Mouse (Mus musculus) limb, embryonic 11.5 days (tissue): ENCODE measurements around the gene Trim25. TPM values are rescaled to one million over a fixed set of nuclear protein-coding genes. Genes with fewer than 3 reads are reported as not detected.

Experiments
- ATAC-seq: fragments of 200-750 bp; cut with Nextera tagmentation; 2 replicates; pipeline ENCODE4 v1.8.0; 2017; ENCODE audit warnings: low read depth; ENCODE audit not compliant: insufficient number of reproducible peaks, low FRiP score, low TSS enrichment
- DNase-seq: peaks from one replicate; pipeline ENCODE4 v3.0.0-alpha.2; 2015; ENCODE audit warnings: low spot score
- H3K27ac ChIP-seq: fragments of 300-500 bp; sonication (generic); replicated peaks from 2 replicates; pipeline ENCODE4 v1.5.1; 2014; ENCODE audit warnings: low read depth, mild to moderate bottlenecking, low read length
- H3K27me3 ChIP-seq: fragments of 300-500 bp; sonication (generic); 2 replicates; pipeline ENCODE4 v1.6.1; 2014; ENCODE audit warnings: mild to moderate bottlenecking, low read length, mixed read lengths; ENCODE audit not compliant: control insufficient read depth, insufficient read depth
- H3K36me3 ChIP-seq: fragments of 300-500 bp; sonication (generic); 2 replicates; pipeline ENCODE4 v1.6.1; 2014; ENCODE audit warnings: mild to moderate bottlenecking, low read length, moderate library complexity, mixed read lengths; ENCODE audit not compliant: control insufficient read depth, insufficient read depth
- H3K4me1 ChIP-seq: fragments of 300-500 bp; sonication (generic); 2 replicates; pipeline ENCODE4 v1.6.1; 2014; ENCODE audit warnings: low read length, mixed read lengths; ENCODE audit not compliant: control insufficient read depth, insufficient read depth
- H3K4me2 ChIP-seq: fragments of 300-500 bp; sonication (generic); 2 replicates; pipeline ENCODE4 v1.6.1; 2014; ENCODE audit warnings: low read depth, mild to moderate bottlenecking, moderate library complexity; ENCODE audit not compliant: severe bottlenecking
- H3K4me3 ChIP-seq: fragments of 300-500 bp; sonication (generic); 2 replicates; pipeline ENCODE4 v1.5.1; 2014; ENCODE audit warnings: low read depth, low read length
- H3K9ac ChIP-seq: fragments of 300-500 bp; sonication (generic); 2 replicates; pipeline ENCODE4 v1.6.1; 2014; ENCODE audit warnings: mild to moderate bottlenecking, low read length
- H3K9me3 ChIP-seq: fragments of 300-500 bp; sonication (generic); 2 replicates; pipeline ENCODE4 v1.6.1; 2016; ENCODE audit warnings: low read length; ENCODE audit not compliant: control insufficient read depth
- WGBS: fragments of 180-500 bp; shearing (Covaris S2); extraction: QIAGEN DNeasy Blood & Tissue Kit; methylation state at CpG from one replicate; pipeline ENCODE4 v1.1.7; 2014; 5-methylcytosine and 5-hydroxymethylcytosine counted together
- polyA plus RNA-seq: library from polyadenylated mRNA; unstranded; fragments of >200 nt; fragmentation: Nextera tagmentation; extraction: Ambion mirVana; gene quantifications from 2 replicates; pipeline ENCODE4 v1.2.1, GENCODE M21; 2014

Gene Trim25
- polyA plus RNA-seq, 1 experiment from 2014 or later: 2.3 TPM

GRCm38 (mm10) chr11:89005473-89005872, 6.3 kb downstream of the Trim25 start:
- DNase-seq (no peak), ATAC-seq (no peak)
- H3K4me2 ChIP-seq: no peak overlapping the region
- H3K4me3 ChIP-seq: no peak overlapping the region
- no peak overlapping the region for H3K9ac ChIP-seq
- H3K36me3 ChIP-seq: no peaks in the 10 kb centered on the region
- H3K27ac ChIP-seq: no peak overlapping the region
- H3K4me1 ChIP-seq: peaks cover 3% of the 10 kb centered on the region; the same call in 1 of the 2 replicates
- no peaks in the 10 kb centered on the region for H3K27me3 ChIP-seq
- 53% methylated on average over 5 of the region's 5 CpGs for WGBS
- H3K9me3 ChIP-seq: no peaks in the 10 kb centered on the region

- DNase-seq (no peak), ATAC-seq (no peak)
- H3K9me3 ChIP-seq: no peaks in the 10 kb centered on the region
- no peak overlapping the region for H3K27ac ChIP-seq
- no peak overlapping the region for H3K9ac ChIP-seq
- H3K4me3 ChIP-seq: no peak overlapping the region
- no peaks in the 10 kb centered on the region for H3K27me3 ChIP-seq
- no peak overlapping the region for H3K4me2 ChIP-seq
- peaks cover 3% of the 10 kb centered on the region; the same call in 1 of the 2 replicates for H3K4me1 ChIP-seq
- peaks cover 2% of the 10 kb centered on the region; the same call in 1 of the 2 replicates for H3K36me3 ChIP-seq
Observed at GRCm38 (mm10) chr11:89006404-89006803, 7.2 kb downstream of the Trim25 start.

- peaks cover 3% of the 10 kb centered on the region; the same call in 1 of the 2 replicates for H3K4me1 ChIP-seq
- ATAC-seq (no peak), DNase-seq (no peak)
- H3K9me3 ChIP-seq: no peaks in the 10 kb centered on the region
- whole genome bisulfite sequencing: 89% methylated on average over 3 of the region's 3 CpGs
- H3K36me3 ChIP-seq: peaks cover 2% of the 10 kb centered on the region; the same call in 1 of the 2 replicates
- H3K9ac ChIP-seq: no peak overlapping the region
- no peak overlapping the region for H3K4me3 ChIP-seq
- no peak overlapping the region for H3K4me2 ChIP-seq
- no peak overlapping the region for H3K27ac ChIP-seq
- H3K27me3 ChIP-seq: no peaks in the 10 kb centered on the region
Observed at GRCm38 (mm10) chr11:89007582-89007981, 8.4 kb downstream of the Trim25 start.

GRCm38 (mm10) chr11:89009066-89009465, 9.9 kb downstream of the Trim25 start:
- no peaks in the 10 kb centered on the region for H3K27me3 ChIP-seq
- WGBS: 88% methylated on average over 9 of the region's 9 CpGs
- H3K9me3 ChIP-seq: no peaks in the 10 kb centered on the region
- no peak overlapping the region for H3K4me2 ChIP-seq
- H3K27ac ChIP-seq: no peak overlapping the region
- DNase-seq (no peak), ATAC-seq (no peak)
- H3K9ac ChIP-seq: no peak overlapping the region
- no peaks in the 10 kb centered on the region for H3K4me1 ChIP-seq
- H3K36me3 ChIP-seq: peaks cover 2% of the 10 kb centered on the region; the same call in 1 of the 2 replicates
- no peak overlapping the region for H3K4me3 ChIP-seq

GRCm38 (mm10) chr11:89009496-89009895, 10.3 kb downstream of the Trim25 start:
- no peak for DNase-seq
- H3K27me3 ChIP-seq: no peaks in the 10 kb centered on the region
- H3K36me3 ChIP-seq: peaks cover 2% of the 10 kb centered on the region; the same call in 1 of the 2 replicates
- H3K4me3 ChIP-seq: no peak overlapping the region
- ATAC-seq: no peak
- H3K4me2 ChIP-seq: no peak overlapping the region
- no peak overlapping the region for H3K27ac ChIP-seq
- H3K9ac ChIP-seq: no peak overlapping the region
- H3K4me1 ChIP-seq: no peaks in the 10 kb centered on the region
- no peaks in the 10 kb centered on the region for H3K9me3 ChIP-seq
- WGBS: 76% methylated on average over 7 of the region's 7 CpGs

GRCm38 (mm10) chr11:89012241-89012640, 13.1 kb downstream of the Trim25 start:
- no peak for ATAC-seq
- no peak overlapping the region for H3K4me3 ChIP-seq
- H3K27ac ChIP-seq: no peak overlapping the region
- H3K4me1 ChIP-seq: no peaks in the 10 kb centered on the region
- 77% methylated on average over 5 of the region's 5 CpGs for WGBS
- DNase-seq: no peak
- no peaks in the 10 kb centered on the region for H3K9me3 ChIP-seq
- H3K9ac ChIP-seq: no peak overlapping the region
- peaks cover 2% of the 10 kb centered on the region; the same call in 1 of the 2 replicates for H3K36me3 ChIP-seq
- no peaks in the 10 kb centered on the region for H3K27me3 ChIP-seq
- no peak overlapping the region for H3K4me2 ChIP-seq

GRCm38 (mm10) chr11:89017514-89018182, 18.5 kb downstream of the Trim25 start:
- Histone ChIP-seq H3K9me3 (no peaks in the 10 kb centered on the region), H3K4me2 (no peak overlapping the region), H3K4me1 (no peaks in the 10 kb centered on the region), H3K9ac (no peak overlapping the region), H3K27ac (no peak overlapping the region), H3K27me3 (no peaks in the 10 kb centered on the region), H3K4me3 (no peak overlapping the region), H3K36me3 (no peaks in the 10 kb centered on the region)
- 87% methylated on average over 9 of the region's 9 CpGs for WGBS
- no peak for ATAC-seq
- DNase-seq: no peak

- 75% methylated on average over 9 of the region's 9 CpGs for WGBS
Observed at GRCm38 (mm10) chr11:89020681-89021305, 21.6 kb downstream of the Trim25 start.

More at GRCm38 (mm10) chr11:89020681-89021305, 21.6 kb downstream of the Trim25 start:
- no peaks in the 10 kb centered on the region for H3K36me3 ChIP-seq
- H3K27ac ChIP-seq: no peak overlapping the region
- H3K9ac ChIP-seq: no peak overlapping the region
- 0 out of 2 replicates have a peak, but pooled peaks cover 2% of the 10 kb centered on the region for H3K4me1 ChIP-seq
- H3K4me2 ChIP-seq: no peak overlapping the region
- H3K27me3 ChIP-seq: no peaks in the 10 kb centered on the region
- ATAC-seq: no peak
- H3K4me3 ChIP-seq: no peak overlapping the region
- H3K9me3 ChIP-seq: no peaks in the 10 kb centered on the region
- no peak for DNase-seq
